Mouse (Mus musculus): ENCODE measurements around the gene Pih1d1.

Pih1d1 gene

DNA sequence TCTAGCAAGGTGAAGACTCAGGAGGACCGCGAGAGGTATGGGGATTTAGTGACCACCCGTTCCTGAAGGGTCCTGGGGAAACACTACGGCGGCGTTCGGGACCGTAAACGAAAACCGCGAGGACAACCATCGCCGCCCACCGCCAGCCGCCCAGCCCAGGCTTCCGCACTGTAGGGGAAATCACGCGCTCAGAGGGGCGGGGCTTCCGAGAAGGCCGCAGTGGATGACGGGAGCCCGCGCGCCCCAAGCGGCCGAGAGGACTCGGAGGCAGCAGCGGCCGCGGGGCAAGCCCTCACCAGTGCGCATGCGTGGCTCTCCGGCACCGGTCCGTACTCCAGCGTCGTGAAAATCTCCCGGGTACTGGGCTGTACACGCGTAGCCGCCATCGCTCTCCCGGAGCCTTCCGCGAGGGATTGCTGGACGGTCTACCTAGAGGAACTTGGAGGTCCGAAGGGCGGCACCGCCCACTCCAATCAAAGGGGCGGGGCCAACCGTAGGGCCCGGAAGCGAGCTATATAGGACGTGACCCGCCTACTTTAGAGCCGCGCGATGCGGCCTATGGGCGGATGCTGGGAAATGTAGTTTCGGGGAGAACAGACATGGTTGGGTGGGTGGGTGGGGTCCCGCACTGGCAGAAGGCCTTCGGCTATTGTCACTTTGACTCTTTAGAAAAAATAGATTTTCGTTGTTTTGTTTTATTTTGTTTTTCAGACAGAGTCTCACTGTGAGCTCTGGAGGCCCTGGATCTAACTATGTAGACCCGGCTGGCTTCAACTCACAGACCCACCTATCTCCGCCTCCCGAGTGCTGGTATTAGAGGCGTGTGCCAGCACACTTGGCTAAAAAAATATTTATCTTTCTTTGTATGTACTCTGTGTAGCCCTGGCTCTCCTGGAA, at the start of gene Pih1d1, which contains the start of gene Aldh16a1:
TSS of gene Pih1d1 (plus strand) at position 208 of the 897 bp plus-strand sequence.
TSS of gene Aldh16a1 (minus strand) at position 489 of the 897 bp plus-strand sequence.
- TF ChIP-seq GATA4 (IDR thresholded peaks at IDR 0.05; ENCODE audit: insufficient replicate concordance, low read length), result no peak

DNA sequence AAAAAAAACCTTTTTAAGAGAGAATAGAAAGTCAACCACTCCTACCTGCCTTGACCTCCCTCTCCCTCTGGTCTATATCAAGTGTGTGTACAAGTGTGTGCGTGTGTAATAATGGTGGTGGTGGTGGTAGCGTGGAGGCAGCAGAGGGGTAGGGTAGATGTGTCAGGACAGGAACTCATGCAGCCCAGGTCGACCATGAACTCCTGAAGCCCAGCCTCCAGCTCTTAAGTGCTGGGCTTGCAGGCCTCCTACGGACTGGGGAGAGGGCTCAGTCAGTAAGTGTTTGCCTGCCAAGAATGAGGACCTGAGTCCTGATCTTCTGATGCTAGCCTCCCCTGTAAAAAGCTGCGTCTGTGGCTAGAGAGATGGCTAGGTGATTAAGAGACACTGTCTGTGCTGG, 49.2 kb upstream of the Pih1d1 start:
- TF ChIP-seq GATA4 (IDR thresholded peaks at IDR 0.05; ENCODE audit: insufficient replicate concordance, low read length), result no peak

DNA sequence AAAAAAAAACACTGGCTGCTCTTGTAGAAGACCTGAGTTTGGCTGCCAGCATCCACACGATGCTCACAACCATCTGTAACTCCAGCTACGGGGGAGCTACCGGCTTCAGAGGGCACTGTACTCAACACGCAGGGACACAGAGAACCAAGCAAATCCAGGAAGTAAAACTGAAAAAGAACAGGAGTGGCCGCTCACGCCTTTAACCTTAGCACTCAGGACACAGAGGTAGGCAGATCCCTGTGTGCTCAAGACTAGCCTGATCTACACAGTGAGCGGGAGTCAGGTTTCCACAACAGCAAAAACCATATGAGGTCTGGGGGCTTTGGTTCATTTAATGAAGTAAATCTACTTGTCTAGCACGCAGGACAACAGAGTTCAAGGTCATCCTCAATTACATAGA, 48.6 kb upstream of the Pih1d1 start:
- no peak for TF ChIP-seq GATA4 (IDR thresholded peaks at IDR 0.05; ENCODE audit: insufficient replicate concordance, low read length)

DNA sequence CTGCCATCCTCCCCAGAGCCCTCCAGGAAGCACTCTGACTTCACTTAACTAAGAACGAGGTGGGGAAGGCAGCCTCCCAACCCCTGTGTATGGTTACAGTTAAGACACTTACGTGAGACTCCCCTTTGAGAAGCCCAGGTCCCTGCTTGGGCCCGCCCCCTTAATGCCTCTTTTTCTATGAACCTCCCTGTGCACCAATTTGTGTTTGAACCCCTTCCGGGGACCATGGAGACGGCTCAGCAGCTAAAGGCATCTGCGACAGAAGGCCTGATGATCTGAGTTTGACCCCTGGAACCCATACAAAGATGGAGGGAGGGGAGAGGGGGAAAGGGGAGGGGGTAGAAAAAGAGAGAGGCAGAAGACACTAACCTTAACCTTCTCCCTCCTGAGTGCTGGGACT, 47.7 kb upstream of the Pih1d1 start:
- TF ChIP-seq GATA4 (IDR thresholded peaks at IDR 0.05; ENCODE audit: insufficient replicate concordance, low read length), result no peak

GRCm38 (mm10) chr7:45107052-45107645, 47.0 kb upstream of the Pih1d1 start:
- TF ChIP-seq GATA4 (IDR thresholded peaks at IDR 0.05; ENCODE audit: insufficient replicate concordance, low read length), result no peak

GRCm38 (mm10) chr7:45111940-45112339, 42.2 kb upstream of the Pih1d1 start:
- no peak for TF ChIP-seq GATA4 (IDR thresholded peaks at IDR 0.05; ENCODE audit: insufficient replicate concordance, low read length)

DNA sequence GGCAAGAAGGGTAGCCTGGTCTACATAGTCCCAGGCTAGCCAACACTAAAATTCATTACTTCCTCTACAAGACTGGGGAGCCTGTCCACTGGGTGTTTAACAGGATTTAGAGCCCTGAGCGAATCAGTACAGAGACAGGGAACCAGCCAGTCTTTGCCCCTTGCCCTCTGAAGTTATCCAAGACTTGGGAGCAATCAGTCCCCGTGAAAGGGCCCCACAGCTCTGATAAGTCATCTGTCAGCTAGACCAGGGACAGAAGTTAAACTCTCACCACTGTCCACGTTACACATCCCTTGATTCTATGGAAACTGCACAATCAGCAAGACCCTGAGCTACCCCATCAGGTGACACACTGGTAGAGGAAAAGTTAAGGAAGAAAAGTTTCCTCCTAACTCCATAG, 41.6 kb upstream of the Pih1d1 start:
- TF ChIP-seq GATA4 (IDR thresholded peaks at IDR 0.05; ENCODE audit: insufficient replicate concordance, low read length), result no peak

DNA sequence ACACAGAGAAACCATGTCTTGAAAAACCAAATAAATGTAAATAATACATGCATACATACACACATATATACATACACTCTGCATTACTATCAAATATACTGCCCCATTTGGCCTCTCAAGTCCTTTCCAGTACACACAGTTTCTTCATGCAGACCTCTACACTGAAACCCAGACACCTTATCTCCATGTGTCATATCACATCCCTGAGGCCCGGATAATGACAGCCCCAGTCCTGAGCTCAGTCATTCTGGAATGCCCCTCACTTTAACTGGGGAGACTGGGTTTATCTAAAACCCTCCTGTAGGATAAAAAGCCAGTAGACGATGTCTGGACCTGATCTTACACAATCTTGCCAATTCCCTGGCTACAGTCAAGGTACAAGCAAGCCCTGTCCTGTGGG, 40.6 kb upstream of the Pih1d1 start:
- no peak for TF ChIP-seq GATA4 (IDR thresholded peaks at IDR 0.05; ENCODE audit: insufficient replicate concordance, low read length)

DNA sequence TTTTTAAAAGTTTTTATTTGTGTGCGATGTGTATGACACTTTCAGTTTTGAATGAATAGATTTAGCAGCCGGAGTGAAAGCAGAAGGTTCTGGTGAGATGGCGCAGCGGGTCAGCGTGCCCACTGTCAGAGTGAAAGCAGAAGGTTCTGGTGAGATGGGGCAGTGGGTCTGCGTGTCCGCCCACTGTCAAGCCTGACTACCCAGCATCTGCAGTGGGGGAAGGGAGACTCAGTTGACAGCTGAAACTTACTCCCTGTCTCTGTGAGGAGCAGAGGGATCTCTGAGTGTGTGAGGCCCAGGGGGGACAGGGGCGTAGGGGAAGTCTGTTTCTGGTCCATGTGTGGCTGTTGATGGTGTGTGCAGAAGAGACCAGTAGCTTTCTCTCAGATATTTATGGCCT, 36.5 kb upstream of the Pih1d1 start:
- no peak for TF ChIP-seq GATA4 (IDR thresholded peaks at IDR 0.05; ENCODE audit: insufficient replicate concordance, low read length)

GRCm38 (mm10) chr7:45118336-45118735, 35.8 kb upstream of the Pih1d1 start:
- TF ChIP-seq GATA4 (IDR thresholded peaks at IDR 0.05; ENCODE audit: insufficient replicate concordance, low read length), result no peak

GRCm38 (mm10) chr7:45119780-45120709, 34.1 kb upstream of the Pih1d1 start:
- no peak for TF ChIP-seq GATA4 (IDR thresholded peaks at IDR 0.05; ENCODE audit: insufficient replicate concordance, low read length)

DNA sequence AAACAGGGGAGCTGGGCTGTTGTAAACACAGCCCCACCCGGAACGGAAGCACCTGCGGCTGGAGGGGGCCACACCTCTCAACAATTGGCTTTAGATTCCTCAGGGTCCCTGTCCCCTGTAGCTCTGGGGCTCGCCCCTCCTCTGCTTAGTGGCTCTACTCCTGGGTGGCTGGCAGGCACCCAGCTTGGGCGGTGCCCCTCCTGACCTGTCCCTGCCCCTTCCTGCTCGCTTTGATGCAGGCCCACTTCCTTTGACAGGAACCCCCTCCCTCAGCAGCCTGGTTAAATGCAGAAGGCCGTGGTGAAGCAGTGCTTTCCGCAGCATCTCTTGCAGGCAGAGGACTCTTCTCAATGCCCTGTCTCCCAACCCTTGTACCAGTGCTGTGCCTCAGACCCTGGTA, 32.7 kb upstream of the Pih1d1 start:
- no peak for TF ChIP-seq GATA4 (IDR thresholded peaks at IDR 0.05; ENCODE audit: insufficient replicate concordance, low read length)

DNA sequence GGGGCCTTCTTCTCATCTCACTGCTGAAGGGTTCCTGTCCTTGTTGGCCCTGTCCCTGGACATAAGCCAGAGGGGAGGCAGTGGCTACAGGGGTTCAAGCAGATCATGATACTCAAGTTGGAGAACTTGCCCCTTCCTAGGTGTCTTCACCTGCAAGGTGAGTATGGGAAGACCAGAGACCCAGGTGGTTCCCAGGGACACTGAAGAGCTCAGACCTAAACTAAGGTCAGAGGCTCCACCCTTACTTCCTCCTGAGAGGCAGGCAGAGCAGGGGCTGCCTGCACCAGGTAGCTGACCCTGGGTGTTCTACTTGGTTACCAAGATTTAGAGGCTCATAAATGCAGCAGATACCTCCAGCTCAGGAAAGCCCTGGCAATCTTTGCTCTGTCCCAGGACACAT, 32.1 kb upstream of the Pih1d1 start:
- TF ChIP-seq GATA4 (IDR thresholded peaks at IDR 0.05; ENCODE audit: insufficient replicate concordance, low read length), result no peak

DNA sequence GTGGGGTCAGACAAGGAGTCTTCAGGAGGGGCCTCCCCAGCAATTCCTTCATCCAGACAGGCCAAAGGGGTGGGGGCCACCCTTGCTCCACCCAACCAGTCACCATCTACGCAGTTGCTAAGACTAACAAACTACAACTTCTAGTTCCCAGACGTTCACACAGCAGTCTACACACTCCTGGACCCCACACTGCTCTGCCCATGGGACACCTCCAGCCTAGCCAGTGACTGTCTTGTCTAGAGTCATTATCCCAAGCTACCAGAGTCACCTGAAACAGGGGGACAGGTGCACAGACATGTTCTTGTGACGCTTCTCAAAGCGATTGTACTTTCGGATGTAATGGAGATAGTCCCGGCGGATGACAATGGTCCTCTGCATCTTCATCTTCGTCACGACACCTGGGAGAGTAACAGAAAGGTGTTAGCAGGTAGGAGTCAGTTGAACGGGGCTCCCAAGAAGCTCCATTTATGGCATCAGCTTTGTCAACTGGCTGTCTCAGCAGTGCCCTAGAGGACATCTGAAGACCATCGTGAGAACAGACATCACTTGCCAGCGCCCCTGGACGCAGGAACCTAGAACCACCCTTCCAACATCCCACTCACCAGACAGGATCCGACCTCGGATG, 31.4 kb upstream of the Pih1d1 start:
- no peak for TF ChIP-seq GATA4 (IDR thresholded peaks at IDR 0.05; ENCODE audit: insufficient replicate concordance, low read length)

DNA sequence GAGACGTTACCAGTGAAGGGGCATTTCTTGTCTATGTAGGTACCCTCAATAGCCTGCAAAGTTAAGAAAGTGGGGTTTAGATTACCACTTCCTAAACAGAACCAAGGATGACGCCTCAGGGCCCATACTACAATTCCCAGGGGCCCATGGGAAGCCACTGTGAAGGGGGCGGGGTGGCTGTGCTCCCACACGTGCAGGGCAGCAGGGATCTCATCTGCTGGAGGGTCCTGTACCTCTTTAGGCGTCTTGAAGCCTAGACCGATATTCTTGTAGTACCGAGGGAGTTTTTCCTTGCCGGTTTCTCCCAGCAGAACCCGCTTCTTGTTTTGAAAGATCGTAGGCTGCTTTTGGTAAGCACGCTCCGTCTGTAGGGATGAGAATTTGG, 30.9 kb upstream of the Pih1d1 start:
- TF ChIP-seq GATA4 (IDR thresholded peaks at IDR 0.05; ENCODE audit: insufficient replicate concordance, low read length), result no peak

Measured in liver, adult (tissue).